ENCODE assay signal across 25 mouse cellular contexts in genomic region chr2:36071660-36072305, GRCm38 (mm10). TPM values are rescaled to one million over a fixed set of nuclear protein-coding genes. Genes with fewer than 3 reads are reported as not detected.
"Had no signal": no experiment of that assay in that cellular context is flagged by ENCODE, and none has a peak within 500 bp of the region (broad histone marks: within the 10 kb centered on the region; RNA-seq: fewer than 3 reads in every experiment).

No protein-coding gene starts in this region.

- H3K36me3 ChIP-seq: midbrain, embryonic 12.5 days; midbrain, embryonic 15.5 days; neural tube, embryonic 13.5 days had no signal

- H3K4me3 ChIP-seq: left cerebral cortex, adult 2 months; midbrain, embryonic 12.5 days; midbrain, embryonic 15.5 days; myocyte; neural tube, embryonic 13.5 days had no signal

- H3K4me1 ChIP-seq: midbrain, embryonic 12.5 days; midbrain, embryonic 15.5 days had no signal

- H3K27ac ChIP-seq: hindbrain, postnatal 0 days; left cerebral cortex, adult 2 months; midbrain, embryonic 12.5 days; midbrain, embryonic 15.5 days; neural tube, embryonic 13.5 days had no signal

- ATAC-seq: hindbrain, postnatal 0 days; inflammation-experienced regulatory T-cells, adult 6 months; intestine, embryonic 16.5 days; midbrain, embryonic 15.5 days had no signal

- H3K9me3 ChIP-seq: midbrain, embryonic 12.5 days; midbrain, embryonic 15.5 days; neural tube, embryonic 13.5 days had no signal

- H3K9ac ChIP-seq: midbrain, embryonic 12.5 days; midbrain, embryonic 15.5 days; neural tube, embryonic 13.5 days had no signal

- H3K4me2 ChIP-seq: midbrain, embryonic 12.5 days; midbrain, embryonic 15.5 days; neural tube, embryonic 13.5 days had no signal

- H3K27me3 ChIP-seq: midbrain, embryonic 15.5 days; neural tube, embryonic 13.5 days had no signal

- DNase-seq: kidney, adult 2 months; kidney, postnatal 10 days; kidney, postnatal 36 days; layer of hippocampus, postnatal 36 days; lung, adult 2 months; lung, postnatal 14 days; lung, postnatal 4 days; retina, postnatal 1 day; right cerebral cortex, postnatal 25 days; thymus, adult 18-20 months; thymus, postnatal 14 days had no signal

RNA-seq across cellular contexts. Expression of gene Morn5, which starts 22.5 kb away (rescaled TPM):
- total RNA-seq: hindbrain, postnatal 0 days; megakaryocyte progenitor cell, adult 5-6 weeks; monocyte, adult 5-6 weeks; neutrophil, adult 5-6 weeks had no signal
- polyA plus RNA-seq: inflammation-experienced regulatory T-cells, adult 6 months; kidney, embryonic 14.5 days; limb, embryonic 11.5 days; spleen, adult 2 months had no signal

RNA-seq across cellular contexts. Expression of gene Lhx6, which starts 33.4 kb away (rescaled TPM):
- total RNA-seq: megakaryocyte progenitor cell, adult 5-6 weeks; monocyte, adult 5-6 weeks; neutrophil, adult 5-6 weeks had no signal
- polyA plus RNA-seq: inflammation-experienced regulatory T-cells, adult 6 months had no signal
